Mouse (Mus musculus): ENCODE data around the gene Sf3a2. TPM values are rescaled to one million over a fixed set of nuclear protein-coding genes. Genes with fewer than 3 reads are reported as not detected.

Sf3a2 gene
- polyA plus RNA-seq, 1 experiment from 2014 or later: 92.6 TPM

GRCm38 (mm10) chr10:80802996-80803395, 5.0 kb downstream of the Sf3a2 start:
- H3K36me3 ChIP-seq (replicated peaks; ENCODE audit: control insufficient read depth, insufficient read depth, low read depth, low read length): peaks cover 20% of the 10 kb centered on the region
- ATAC-seq (replicated peaks; ENCODE audit: insufficient number of reproducible peaks, low FRiP score, low TSS enrichment, low read depth) (no peak), DNase-seq (ENCODE audit: low spot score) (no peak)
- H3K4me3 ChIP-seq (ENCODE audit: low read depth, low read length): no peak overlapping the region
- H3K9me3 ChIP-seq (replicated peaks; ENCODE audit: control insufficient read depth, low read length): no peaks in the 10 kb centered on the region
- peaks cover 9% of the 10 kb centered on the region for H3K4me1 ChIP-seq (ENCODE audit: control insufficient read depth, insufficient read depth, low read length)
- no peak overlapping the region for H3K4me2 ChIP-seq (ENCODE audit: low read depth, low read length)
- H3K27me3 ChIP-seq (ENCODE audit: control insufficient read depth, insufficient read depth, low read length): peaks cover 2% of the 10 kb centered on the region; the same call in 1 of the 2 replicates
- no peak overlapping the region for H3K27ac ChIP-seq (replicated peaks; ENCODE audit: low read depth, low read length)
- no peak overlapping the region for H3K9ac ChIP-seq (replicated peaks; ENCODE audit: low read length)
- WGBS: 97% methylated on average over 3 of the region's 3 CpGs

GRCm38 (mm10) chr10:80804340-80804739, 6.3 kb downstream of the Sf3a2 start:
- 100% methylated on average over 2 of the region's 2 CpGs for WGBS
- H3K9me3 ChIP-seq (replicated peaks; ENCODE audit: control insufficient read depth, low read length): no peaks in the 10 kb centered on the region
- ATAC-seq (replicated peaks; ENCODE audit: insufficient number of reproducible peaks, low FRiP score, low TSS enrichment, low read depth) (no peak), DNase-seq (ENCODE audit: low spot score) (no peak)
- peaks cover 11% of the 10 kb centered on the region for H3K4me1 ChIP-seq (ENCODE audit: control insufficient read depth, insufficient read depth, low read length)
- no peak overlapping the region for H3K4me3 ChIP-seq (ENCODE audit: low read depth, low read length)
- no peak overlapping the region for H3K4me2 ChIP-seq (ENCODE audit: low read depth, low read length)
- H3K9ac ChIP-seq (replicated peaks; ENCODE audit: low read length): no peak overlapping the region
- no peak overlapping the region for H3K27ac ChIP-seq (replicated peaks; ENCODE audit: low read depth, low read length)
- peaks cover 5% of the 10 kb centered on the region for H3K27me3 ChIP-seq (ENCODE audit: control insufficient read depth, insufficient read depth, low read length)
- H3K36me3 ChIP-seq (replicated peaks; ENCODE audit: control insufficient read depth, insufficient read depth, low read depth, low read length): peaks cover 20% of the 10 kb centered on the region

GRCm38 (mm10) chr10:80804916-80805315, 6.9 kb downstream of the Sf3a2 start, which contains the start of gene Amh:
Gene Amh, plus strand, starts transcription at chr10:80805243.
- H3K27ac ChIP-seq (replicated peaks; ENCODE audit: low read depth, low read length): no peak within 1 kb of the TSS
- no peak within 1 kb of the TSS for H3K9ac ChIP-seq (replicated peaks; ENCODE audit: low read length)
- H3K27me3 ChIP-seq (ENCODE audit: control insufficient read depth, insufficient read depth, low read length): peaks cover 5% of the 10 kb centered on the region
- H3K4me3 ChIP-seq (ENCODE audit: low read depth, low read length): no peak within 1 kb of the TSS
- 64% methylated on average over 6 of the region's 6 CpGs for WGBS
- H3K4me2 ChIP-seq (ENCODE audit: low read depth, low read length): no peak within 1 kb of the TSS
- DNase-seq (ENCODE audit: low spot score) (no peak), ATAC-seq (replicated peaks; ENCODE audit: insufficient number of reproducible peaks, low FRiP score, low TSS enrichment, low read depth) (no peak)
- H3K9me3 ChIP-seq (replicated peaks; ENCODE audit: control insufficient read depth, low read length): no peaks in the 10 kb centered on the region
- H3K4me1 ChIP-seq (ENCODE audit: control insufficient read depth, insufficient read depth, low read length): peaks cover 11% of the 10 kb centered on the region
- H3K36me3 ChIP-seq (replicated peaks; ENCODE audit: control insufficient read depth, insufficient read depth, low read depth, low read length): peaks cover 20% of the 10 kb centered on the region

- WGBS: 78% methylated on average over 5 of the region's 5 CpGs
- H3K27me3 ChIP-seq (ENCODE audit: control insufficient read depth, insufficient read depth, low read length): peaks cover 5% of the 10 kb centered on the region
Measured at GRCm38 (mm10) chr10:80805322-80805721, 7.3 kb downstream of the Sf3a2 start.

GRCm38 (mm10) chr10:80805925-80806324, 7.9 kb downstream of the Sf3a2 start:
- 20% methylated on average over 3 of the region's 3 CpGs for WGBS
- Histone ChIP-seq H3K9me3 (replicated peaks; ENCODE audit: control insufficient read depth, low read length) (no peaks in the 10 kb centered on the region), H3K4me2 (ENCODE audit: low read depth, low read length) (no peak overlapping the region), H3K27ac (replicated peaks; ENCODE audit: low read depth, low read length) (no peak overlapping the region), H3K4me3 (ENCODE audit: low read depth, low read length) (no peak overlapping the region), H3K4me1 (ENCODE audit: control insufficient read depth, insufficient read depth, low read length) (peaks cover 11% of the 10 kb centered on the region), H3K9ac (replicated peaks; ENCODE audit: low read length) (no peak overlapping the region), H3K27me3 (ENCODE audit: control insufficient read depth, insufficient read depth, low read length) (peaks cover 5% of the 10 kb centered on the region), H3K36me3 (replicated peaks; ENCODE audit: control insufficient read depth, insufficient read depth, low read depth, low read length) (peaks cover 20% of the 10 kb centered on the region)
- ATAC-seq (replicated peaks; ENCODE audit: insufficient number of reproducible peaks, low FRiP score, low TSS enrichment, low read depth): peak; percentile 13; the same call in 1 of the 2 replicates
- DNase-seq (ENCODE audit: low spot score): peak; percentile 74

More at GRCm38 (mm10) chr10:80805322-80805721, 7.3 kb downstream of the Sf3a2 start:
- no peak for ATAC-seq (replicated peaks; ENCODE audit: insufficient number of reproducible peaks, low FRiP score, low TSS enrichment, low read depth)
- Histone ChIP-seq H3K4me3 (ENCODE audit: low read depth, low read length) (no peak overlapping the region), H3K27ac (replicated peaks; ENCODE audit: low read depth, low read length) (no peak overlapping the region), H3K9me3 (replicated peaks; ENCODE audit: control insufficient read depth, low read length) (no peaks in the 10 kb centered on the region), H3K36me3 (replicated peaks; ENCODE audit: control insufficient read depth, insufficient read depth, low read depth, low read length) (peaks cover 20% of the 10 kb centered on the region), H3K9ac (replicated peaks; ENCODE audit: low read length) (no peak overlapping the region), H3K4me1 (ENCODE audit: control insufficient read depth, insufficient read depth, low read length) (peaks cover 11% of the 10 kb centered on the region), H3K4me2 (ENCODE audit: low read depth, low read length) (no peak overlapping the region)
- DNase-seq (ENCODE audit: low spot score): no peak

- ATAC-seq (replicated peaks; ENCODE audit: insufficient number of reproducible peaks, low FRiP score, low TSS enrichment, low read depth) (no peak; the same call in 1 of the 2 replicates), DNase-seq (ENCODE audit: low spot score) (no peak)
- Histone ChIP-seq H3K9me3 (replicated peaks; ENCODE audit: control insufficient read depth, low read length) (no peaks in the 10 kb centered on the region), H3K4me2 (ENCODE audit: low read depth, low read length) (peak overlapping the region; percentile 99), H3K27me3 (ENCODE audit: control insufficient read depth, insufficient read depth, low read length) (peaks cover 5% of the 10 kb centered on the region), H3K27ac (replicated peaks; ENCODE audit: low read depth, low read length) (no peak overlapping the region), H3K36me3 (replicated peaks; ENCODE audit: control insufficient read depth, insufficient read depth, low read depth, low read length) (peaks cover 20% of the 10 kb centered on the region), H3K4me3 (ENCODE audit: low read depth, low read length) (peak overlapping the region; percentile 44), H3K9ac (replicated peaks; ENCODE audit: low read length) (peak overlapping the region; percentile 74), H3K4me1 (ENCODE audit: control insufficient read depth, insufficient read depth, low read length) (peaks cover 11% of the 10 kb centered on the region)
- WGBS: 43% methylated on average over 34 of the region's 34 CpGs
Measured at GRCm38 (mm10) chr10:80806341-80807056, 8.5 kb downstream of the Sf3a2 start.

GRCm38 (mm10) chr10:80807057-80807627, 9.1 kb downstream of the Sf3a2 start:
- Histone ChIP-seq H3K4me2 (ENCODE audit: low read depth, low read length) (peak overlapping the region; percentile 99), H3K36me3 (replicated peaks; ENCODE audit: control insufficient read depth, insufficient read depth, low read depth, low read length) (peaks cover 17% of the 10 kb centered on the region), H3K27me3 (ENCODE audit: control insufficient read depth, insufficient read depth, low read length) (peaks cover 5% of the 10 kb centered on the region), H3K9ac (replicated peaks; ENCODE audit: low read length) (peak overlapping the region; percentile 74), H3K4me3 (ENCODE audit: low read depth, low read length) (peak overlapping the region; percentile 44), H3K4me1 (ENCODE audit: control insufficient read depth, insufficient read depth, low read length) (peaks cover 11% of the 10 kb centered on the region), H3K9me3 (replicated peaks; ENCODE audit: control insufficient read depth, low read length) (no peaks in the 10 kb centered on the region), H3K27ac (replicated peaks; ENCODE audit: low read depth, low read length) (0 out of 2 replicates have a peak overlapping the region, but pooled peaks have one; percentile 13)
- peak; percentile 82 for DNase-seq (ENCODE audit: low spot score)
- under 1% methylated on average over 55 of the region's 58 CpGs for WGBS
- ATAC-seq (replicated peaks; ENCODE audit: insufficient number of reproducible peaks, low FRiP score, low TSS enrichment, low read depth): peak; percentile 51

Measured in embryonic facial prominence, embryonic 11.5 days (tissue).